ENCODE assay signal across 8 mouse cellular contexts in the genomic region with DNA sequence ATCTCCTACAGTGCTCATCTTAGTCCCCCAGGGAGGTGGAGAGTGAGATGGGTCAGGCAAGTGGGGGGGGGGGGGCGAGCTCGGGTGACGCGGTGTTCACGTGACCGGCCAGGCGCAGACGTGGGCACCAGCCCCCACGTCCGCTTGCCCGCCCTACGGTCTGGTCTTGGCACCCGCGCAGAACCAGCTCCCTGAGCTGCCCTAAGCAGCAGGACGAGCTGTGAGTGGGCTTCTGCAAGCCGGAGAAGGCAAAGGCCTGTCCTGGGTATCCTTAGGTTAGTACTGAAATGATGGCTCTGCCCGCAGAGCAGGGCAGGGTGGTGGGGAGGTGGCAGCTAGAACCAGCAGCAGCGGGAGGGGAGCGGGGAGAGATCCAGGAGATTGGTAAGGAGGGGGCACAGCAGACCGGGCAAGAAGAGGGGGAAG. TPM values are rescaled to one million over a fixed set of nuclear protein-coding genes. Genes with fewer than 3 reads are reported as not detected.
A peak's percentile ranks its signal among the peaks of the same experiment; 100 is the strongest.
DNase-seq lines count a peak whose midpoint lies in the region; ATAC-seq lines count a peak whose summit lies in the region.

No protein-coding gene starts in this region.

- H3K9me3 ChIP-seq in embryonic facial prominence, embryonic 15.5 days (replicated peaks): no peaks in the 10 kb centered on the region
- no peaks in the 10 kb centered on the region for H3K9me3 ChIP-seq in intestine, embryonic 15.5 days
- no peaks in the 10 kb centered on the region for H3K9me3 ChIP-seq in liver, embryonic 15.5 days (replicated peaks)

- H3K4me1 ChIP-seq in embryonic facial prominence, embryonic 15.5 days: no peaks in the 10 kb centered on the region
- H3K4me1 ChIP-seq in intestine, embryonic 15.5 days (replicated peaks): no peaks in the 10 kb centered on the region
- no peaks in the 10 kb centered on the region for H3K4me1 ChIP-seq in liver, embryonic 15.5 days (replicated peaks)

- peak overlapping the region; percentile 26; the same call in 1 of the 2 replicates for H3K9ac ChIP-seq in embryonic facial prominence, embryonic 15.5 days
- no peak overlapping the region for H3K9ac ChIP-seq in intestine, embryonic 15.5 days
- H3K9ac ChIP-seq in liver, embryonic 15.5 days: no peak overlapping the region

- no peaks in the 10 kb centered on the region for H3K36me3 ChIP-seq in embryonic facial prominence, embryonic 15.5 days
- no peaks in the 10 kb centered on the region for H3K36me3 ChIP-seq in intestine, embryonic 15.5 days
- H3K36me3 ChIP-seq in liver, embryonic 15.5 days (replicated peaks): no peaks in the 10 kb centered on the region

- 22% methylated on average over 16 of the region's 20 CpGs for WGBS in embryonic facial prominence, embryonic 15.5 days
- 24% methylated on average over 18 of the region's 20 CpGs for WGBS in intestine, embryonic 15.5 days
- WGBS in liver, embryonic 15.5 days (ENCODE audit: insufficient replicate concordance): 36% methylated on average over 20 of the region's 20 CpGs

- peak overlapping the region; percentile 49 for H3K4me2 ChIP-seq in embryonic facial prominence, embryonic 15.5 days (replicated peaks)
- peak overlapping the region; percentile 62 for H3K4me2 ChIP-seq in intestine, embryonic 15.5 days (replicated peaks)
- peak overlapping the region; percentile 18; the same call in 1 of the 2 replicates for H3K4me2 ChIP-seq in liver, embryonic 15.5 days

- H3K4me3 ChIP-seq in embryonic facial prominence, embryonic 15.5 days (replicated peaks): peak overlapping the region; percentile 45
- H3K4me3 ChIP-seq in intestine, embryonic 15.5 days (replicated peaks): peak overlapping the region; percentile 34
- H3K4me3 ChIP-seq in liver, embryonic 15.5 days (replicated peaks): no peak overlapping the region

- ATAC-seq in embryonic facial prominence, embryonic 15.5 days (ENCODE audit: insufficient number of reproducible peaks, low FRiP score, low TSS enrichment, low read depth): 0 out of 2 replicates have a peak, but pooled peaks have one; percentile 19
- peak; percentile 47 for ATAC-seq in intestine, embryonic 15.5 days
- ATAC-seq in liver, embryonic 15.5 days (ENCODE audit: insufficient read depth): no peak

- DNase-seq in adrenal gland, adult (ENCODE audit: inconsistent age in 2 of 2, low spot score in 1 of 2): peak; percentile 31 to 56
- no peak for DNase-seq in adrenal gland, postnatal 4 days (ENCODE audit: low spot score in 2 of 2)
- DNase-seq in adrenal gland, adult 8-10 months: peak; percentile 3
- peak; percentile 34 for DNase-seq in right cerebral cortex, adult 18-20 months
- DNase-seq in thymus, postnatal 25 days: no peak

- no peak overlapping the region for H3K27ac ChIP-seq in embryonic facial prominence, embryonic 15.5 days (replicated peaks)
- no peak overlapping the region for H3K27ac ChIP-seq in intestine, embryonic 15.5 days
- no peak overlapping the region for H3K27ac ChIP-seq in liver, embryonic 15.5 days (replicated peaks)

- 0 out of 2 replicates have a peak, but pooled peaks cover 3% of the 10 kb centered on the region for H3K27me3 ChIP-seq in embryonic facial prominence, embryonic 15.5 days
- H3K27me3 ChIP-seq in intestine, embryonic 15.5 days (replicated peaks): no peaks in the 10 kb centered on the region
- peaks cover 13% of the 10 kb centered on the region for H3K27me3 ChIP-seq in liver, embryonic 15.5 days

RNA-seq across cellular contexts. Expression of gene Tceal1, which starts 41.5 kb away (rescaled TPM):
- total RNA-seq in adrenal gland, postnatal 4 days (2021): 1 to 10 TPM; 9.5 to 9.8 TPM
- 10 to 100 TPM in 2 of 4 experiments, 1 to 10 TPM in 2; 9.2 to 13.4 (median 11.3) TPM for total RNA-seq in adrenal gland, adult 8-10 months (2022)
- polyA plus RNA-seq in embryonic facial prominence, embryonic 15.5 days (2015; fragmentation: Nextera tagmentation; extraction: Ambion mirVana): 13.8 and 14.9 TPM in 2 replicates
- polyA plus RNA-seq in intestine, embryonic 15.5 days (2015; fragmentation: Nextera tagmentation; extraction: Ambion mirVana): 6.0 and 7.8 TPM in 2 replicates
- 0.78 and 0.97 TPM in 2 replicates for polyA plus RNA-seq in liver, embryonic 15.5 days (2015; fragmentation: Nextera tagmentation; extraction: Ambion mirVana)

Comparison
In these comparisons a context has a peak if more than half of its experiments do, and no peak if none do; other contexts are left out.
1. DNase-seq: peak in adrenal gland, adult (2 of 2), adrenal gland, adult 8-10 months (single experiment) and right cerebral cortex, adult 18-20 months (single experiment); none in adrenal gland, postnatal 4 days (0 of 2) and thymus, postnatal 25 days (single experiment).
2. Peak in every context shown above with its lines, with median percentiles within 50 percentile points of each other: H3K4me2 ChIP-seq.